Mouse (Mus musculus) spleen, adult 2 months (tissue): ENCODE measurements around the gene Dab2. TPM values are rescaled to one million over a fixed set of nuclear protein-coding genes. Genes with fewer than 3 reads are reported as not detected.

Experiments
- DNase-seq, 2 experiments: peaks; one replicate each; pipeline versions ENCODE4 v3.0.0 to v3.0.0-alpha.2; 2012 to 2021; ENCODE audit warnings: low spot score in 2 of 2, low read depth in 1 of 2
- H3K27ac ChIP-seq: fragments of 200-500 bp; 2 replicates; pipeline ENCODE4 v1.5.1; 2012; ENCODE audit warnings: low read length, inconsistent platforms; ENCODE audit not compliant: insufficient read depth
- H3K27me3 ChIP-seq: fragments of 200-500 bp; 2 replicates; pipeline ENCODE4 v1.6.1; 2012; ENCODE audit warnings: mild to moderate bottlenecking, moderate library complexity, low read length, inconsistent platforms; ENCODE audit not compliant: control insufficient read depth, insufficient read depth
- H3K36me3 ChIP-seq: fragments of 200-500 bp; 2 replicates; pipeline ENCODE4 v1.6.1; 2012; ENCODE audit warnings: mild to moderate bottlenecking, low read length, inconsistent platforms; ENCODE audit not compliant: control insufficient read depth, insufficient read depth
- H3K4me1 ChIP-seq: fragments of 200-500 bp; 2 replicates; pipeline ENCODE4 v1.6.1; 2011; ENCODE audit warnings: inconsistent platforms; ENCODE audit not compliant: control insufficient read depth, insufficient read depth, insufficient read length
- H3K4me3 ChIP-seq: fragments of 200-500 bp; 2 replicates; pipeline ENCODE4 v1.5.1; 2011; ENCODE audit warnings: mild to moderate bottlenecking, inconsistent platforms; ENCODE audit not compliant: insufficient read depth, insufficient read length; ENCODE audit errors: extremely low read depth
- CTCF ChIP-seq: fragments of 200-500 bp; IDR thresholded peaks from 2 replicates; pipeline ENCODE4 v1.5.1; 2011; ENCODE audit warnings: mild to moderate bottlenecking, inconsistent platforms; ENCODE audit not compliant: insufficient read depth, insufficient read length, insufficient replicate concordance; ENCODE audit errors: extremely low read depth
- POLR2A ChIP-seq: fragments of 200-500 bp; IDR thresholded peaks from 2 replicates; pipeline ENCODE4 v1.6.1; 2011; ENCODE audit warnings: low read depth, low read length, inconsistent platforms
- WGBS: fragments of 180-500 bp; shearing (Covaris S2); methylation state at CpG from one replicate; pipeline ENCODE4 v1.1.7; 2018; 5-methylcytosine and 5-hydroxymethylcytosine counted together
- polyA plus RNA-seq: library from polyadenylated mRNA; depleted of rRNA; stranded (reverse); fragments of >200 nt; gene quantifications from 2 replicates; pipeline ENCODE4 v1.2.3, GENCODE M21; 2012

The Dab2 gene
- polyA plus RNA-seq, 1 experiment = 5.2 TPM

DNA sequence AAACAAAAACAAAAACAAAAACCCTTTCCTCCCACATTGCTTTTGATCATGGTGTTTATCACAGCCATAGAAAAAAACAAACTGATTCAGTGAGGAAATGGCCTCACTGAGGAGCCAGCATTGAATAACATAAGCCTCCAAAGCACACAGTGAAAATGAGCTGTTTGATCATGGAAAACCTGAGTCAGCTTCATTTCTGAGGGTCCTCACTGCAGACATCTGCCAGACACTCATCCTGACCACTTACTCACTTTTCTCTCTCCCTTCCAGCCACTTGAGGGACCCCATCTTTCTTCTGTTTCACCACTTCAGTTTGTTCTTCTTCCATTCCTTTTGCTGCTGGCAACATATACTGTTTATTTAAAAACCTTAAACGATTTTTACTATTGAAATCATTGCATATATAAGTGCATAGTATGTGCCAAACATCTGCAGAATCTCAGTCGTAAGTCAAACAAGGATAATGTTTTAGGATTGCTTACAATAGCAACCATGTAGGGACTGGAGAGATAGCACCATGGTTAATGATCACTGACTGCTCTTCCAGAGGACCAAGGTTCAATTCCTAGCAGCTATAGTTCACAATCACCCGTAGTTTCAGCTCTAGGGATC is 32.3 kb upstream of the Dab2 start:
- no peak overlapping the region for H3K4me3 ChIP-seq
- H3K27ac ChIP-seq = no peak overlapping the region
- no peak for DNase-seq
- H3K4me1 ChIP-seq = no peaks in the 10 kb centered on the region
- no peaks in the 10 kb centered on the region for H3K27me3 ChIP-seq
- H3K36me3 ChIP-seq = no peaks in the 10 kb centered on the region
- 76% methylated on average over 3 of the region's 3 CpGs for WGBS
- no peak for TF ChIP-seq CTCF

DNA sequence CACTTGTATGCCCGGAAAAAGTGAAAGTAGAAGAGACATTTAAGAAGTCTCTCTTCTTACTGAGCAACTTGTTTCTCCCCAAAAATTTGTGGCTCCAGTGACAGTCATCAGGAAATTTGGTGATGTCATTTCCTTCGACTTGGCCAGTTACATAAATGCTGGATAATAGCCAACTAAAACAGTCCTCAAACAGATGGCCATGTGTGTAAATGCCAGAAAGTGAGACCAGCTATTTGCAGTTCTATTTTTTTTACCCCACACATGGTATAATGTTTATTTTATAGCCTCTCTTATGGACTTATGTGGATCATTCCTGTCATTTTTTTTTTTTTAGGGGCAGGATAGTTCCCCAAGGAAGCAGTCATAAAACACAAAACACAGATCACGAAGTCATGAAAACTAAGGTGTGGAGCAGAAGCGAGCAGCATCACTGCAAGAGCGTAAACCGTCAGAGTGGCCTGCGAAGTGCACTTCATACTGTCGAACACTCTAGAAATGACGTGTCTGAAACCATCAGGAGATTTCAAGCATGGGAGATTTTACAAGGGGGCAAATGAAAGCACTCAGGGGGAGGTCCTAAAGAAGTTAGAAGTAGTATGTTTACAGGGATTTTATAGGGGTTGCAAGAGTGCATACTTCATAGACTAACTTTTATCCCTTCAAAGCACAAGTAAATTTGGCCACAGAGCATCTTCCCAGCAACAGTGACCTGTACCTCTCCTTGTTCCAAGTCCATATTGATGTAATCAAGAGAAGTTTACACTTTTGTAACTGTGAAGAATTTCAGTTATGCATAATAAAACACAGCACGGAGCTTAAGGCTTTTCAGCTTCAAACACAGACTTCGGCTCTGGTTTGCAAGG is 20.8 kb upstream of the Dab2 start:
- H3K4me1 ChIP-seq = no peaks in the 10 kb centered on the region
- no peak overlapping the region for H3K27ac ChIP-seq
- no peaks in the 10 kb centered on the region for H3K36me3 ChIP-seq
- 67% methylated on average over 11 of the region's 11 CpGs for WGBS
- TF ChIP-seq POLR2A (no peak), CTCF (no peak)
- no peaks in the 10 kb centered on the region for H3K27me3 ChIP-seq
- no peak for DNase-seq
- no peak overlapping the region for H3K4me3 ChIP-seq

DNA sequence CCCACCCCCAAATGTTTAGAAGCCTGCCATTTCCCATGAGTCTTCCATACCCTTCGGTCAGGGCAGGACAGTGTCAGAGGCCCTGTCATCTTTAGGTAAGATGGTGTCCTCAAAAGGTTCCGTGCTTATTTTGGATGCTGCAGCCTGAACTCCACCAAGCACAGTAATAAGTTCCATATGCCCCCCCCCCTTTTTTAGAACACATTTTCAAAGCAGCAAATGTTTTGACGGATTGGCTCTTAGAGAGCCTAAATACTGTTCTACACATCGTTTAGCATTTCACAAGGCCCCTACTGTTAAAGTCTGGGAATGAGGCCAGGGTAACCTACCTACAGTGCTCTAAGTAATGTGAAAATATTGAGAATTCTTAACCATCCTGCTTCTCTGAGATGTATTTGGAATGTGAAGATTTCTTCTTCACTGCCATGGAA is 19.6 kb upstream of the Dab2 start:
- Histone ChIP-seq H3K4me1 (no peaks in the 10 kb centered on the region), H3K27ac (no peak overlapping the region), H3K27me3 (no peaks in the 10 kb centered on the region), H3K4me3 (no peak overlapping the region), H3K36me3 (no peaks in the 10 kb centered on the region)
- no peak for TF ChIP-seq POLR2A
- no peak for TF ChIP-seq CTCF
- 86% methylated on average over 4 of the region's 4 CpGs for WGBS
- no peak for DNase-seq

GRCm38 (mm10) chr15:6283249-6283648 is 16.3 kb upstream of the Dab2 start:
- DNase-seq = no peak
- Histone ChIP-seq H3K4me3 (no peak overlapping the region), H3K27me3 (no peaks in the 10 kb centered on the region), H3K36me3 (no peaks in the 10 kb centered on the region), H3K27ac (no peak overlapping the region), H3K4me1 (no peaks in the 10 kb centered on the region)
- TF ChIP-seq POLR2A = no peak
- no peak for TF ChIP-seq CTCF
- 92% methylated on average over 9 of the region's 9 CpGs for WGBS

DNA sequence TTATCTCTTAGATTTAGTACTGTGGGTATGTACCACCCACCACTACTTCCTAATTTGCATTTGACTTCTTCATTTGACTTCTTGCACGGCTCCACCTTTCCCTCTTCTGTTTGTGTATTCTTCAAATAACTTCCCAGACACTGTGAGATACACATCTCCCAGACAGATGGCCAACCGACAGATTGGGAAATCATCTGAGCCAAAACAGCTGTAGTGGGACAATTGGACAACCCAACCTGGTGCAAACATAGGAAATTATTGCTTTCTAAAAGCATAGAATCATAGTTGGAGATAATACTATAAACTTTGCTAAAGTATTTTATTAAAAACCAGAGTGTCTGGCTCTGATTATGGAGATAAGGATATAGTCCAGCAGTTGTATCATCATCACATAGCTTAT is 3.5 kb upstream of the Dab2 start:
- TF ChIP-seq CTCF (no peak), POLR2A (no peak)
- no peak overlapping the region for H3K27ac ChIP-seq
- DNase-seq = no peak
- WGBS = 35% methylated on average over 2 of the region's 2 CpGs
- no peaks in the 10 kb centered on the region for H3K4me1 ChIP-seq
- no peaks in the 10 kb centered on the region for H3K27me3 ChIP-seq
- H3K4me3 ChIP-seq = no peak overlapping the region
- no peaks in the 10 kb centered on the region for H3K36me3 ChIP-seq

GRCm38 (mm10) chr15:6298726-6299125 is 862 bp upstream of the Dab2 start:
- TF ChIP-seq POLR2A (no peak), CTCF (no peak)
- no peak for DNase-seq

DNA sequence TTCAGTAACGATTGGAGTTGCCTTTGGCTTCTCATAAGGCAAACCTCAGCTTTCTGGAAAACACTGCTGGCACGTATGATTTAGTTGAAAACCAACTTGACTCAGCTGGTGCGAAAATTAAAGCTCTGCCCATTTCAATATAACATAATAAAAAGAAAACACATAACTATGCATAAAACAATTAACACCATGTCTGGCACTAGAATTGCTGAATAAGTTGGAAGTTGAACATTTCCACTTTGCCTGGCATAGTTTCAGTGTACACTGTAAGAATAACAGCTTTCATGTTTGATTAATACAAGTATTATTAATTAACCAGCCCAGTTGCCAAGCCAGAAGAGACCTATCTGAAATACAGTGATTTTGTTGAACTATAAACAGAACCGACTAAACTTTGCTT is 2.6 kb downstream of the Dab2 start:
- Histone ChIP-seq H3K27ac (no peak overlapping the region), H3K36me3 (no peaks in the 10 kb centered on the region), H3K4me3 (no peak overlapping the region), H3K27me3 (no peaks in the 10 kb centered on the region), H3K4me1 (no peaks in the 10 kb centered on the region)
- no peak for TF ChIP-seq CTCF
- no peak for TF ChIP-seq POLR2A
- 89% methylated on average over 4 of the region's 4 CpGs for whole genome bisulfite sequencing
- no peak for DNase-seq

More at GRCm38 (mm10) chr15:6298726-6299125, 862 bp upstream of the Dab2 start:
- Histone ChIP-seq H3K4me3 (no peak overlapping the region), H3K27me3 (no peaks in the 10 kb centered on the region), H3K27ac (no peak overlapping the region), H3K4me1 (no peaks in the 10 kb centered on the region), H3K36me3 (no peaks in the 10 kb centered on the region)
- 90% methylated on average over 3 of the region's 3 CpGs for WGBS
